Mouse (Mus musculus): Measurements from ENCODE around the gene Cse1l. TPM values are rescaled to one million over a fixed set of nuclear protein-coding genes. Genes with fewer than 3 reads are reported as not detected.

Cse1l gene
- total RNA-seq, 2 experiments from 2014 or later, result 67.8 to 71.7 TPM

DNA sequence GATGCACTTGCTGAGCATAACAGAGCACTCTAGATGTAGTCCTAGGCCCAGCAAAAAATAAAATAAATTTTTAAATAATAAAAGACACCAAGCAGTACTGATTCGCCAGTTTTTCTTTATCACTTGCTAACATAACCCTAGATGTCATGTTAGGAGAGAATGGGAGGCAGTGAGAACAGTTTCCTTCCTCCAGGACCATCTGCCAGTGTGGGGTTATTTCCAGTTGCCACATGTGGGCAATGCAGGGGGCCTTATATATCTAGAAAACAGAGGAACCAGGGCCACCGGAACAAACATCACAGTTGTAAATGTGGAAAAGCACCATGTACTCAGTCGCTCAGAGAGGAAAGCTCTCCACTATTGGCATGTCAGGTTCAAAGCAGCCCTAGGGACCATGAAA lies 71.7 kb downstream of the Cse1l start:
- DNase-seq, result no peak

DNA sequence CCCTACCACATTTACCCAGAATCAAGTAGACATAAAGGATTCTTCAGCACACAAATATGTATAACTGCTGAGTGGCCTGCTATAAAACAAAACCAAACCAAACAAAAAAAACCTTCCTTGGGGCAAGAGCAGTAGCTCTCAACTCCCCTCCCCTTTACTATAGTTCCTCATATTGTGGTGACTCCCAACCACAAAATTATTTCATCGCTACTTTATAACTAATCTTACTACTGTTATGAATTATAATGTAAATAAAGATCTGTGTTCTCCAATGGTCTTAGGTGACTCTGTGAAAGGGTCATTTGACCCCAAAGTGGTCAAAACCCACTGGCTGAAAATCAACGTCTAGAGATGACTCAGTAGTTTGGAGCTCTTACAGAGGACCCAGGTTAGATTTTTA lies 74.3 kb downstream of the Cse1l start:
- DNase-seq, result no peak

DNA sequence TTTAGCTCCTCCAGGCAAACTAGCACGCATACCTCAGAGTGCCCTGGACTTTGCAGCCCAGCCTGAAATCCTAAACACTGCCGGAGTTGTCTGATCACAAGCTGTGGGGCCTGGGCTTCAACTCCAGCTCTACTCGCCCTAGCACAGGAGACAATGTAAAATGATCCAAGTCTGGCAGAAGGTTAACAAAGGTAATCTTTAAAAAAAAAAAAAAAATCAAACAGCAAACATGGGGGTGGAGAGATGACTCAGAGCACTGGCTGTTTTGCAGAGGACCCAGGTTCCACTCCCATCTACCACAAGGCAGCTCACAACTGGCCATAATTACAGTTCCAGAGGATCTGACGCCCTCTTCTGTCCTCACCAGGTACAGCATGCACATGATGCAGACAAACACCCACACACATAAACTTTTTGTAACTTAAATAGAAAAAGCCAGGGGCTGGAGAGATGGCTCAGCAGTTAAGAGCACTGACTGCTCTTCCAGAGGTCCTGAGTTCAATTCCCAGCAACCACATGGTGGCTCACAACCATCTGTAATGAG lies 77.6 kb downstream of the Cse1l start:
- DNase-seq, result no peak

DNA sequence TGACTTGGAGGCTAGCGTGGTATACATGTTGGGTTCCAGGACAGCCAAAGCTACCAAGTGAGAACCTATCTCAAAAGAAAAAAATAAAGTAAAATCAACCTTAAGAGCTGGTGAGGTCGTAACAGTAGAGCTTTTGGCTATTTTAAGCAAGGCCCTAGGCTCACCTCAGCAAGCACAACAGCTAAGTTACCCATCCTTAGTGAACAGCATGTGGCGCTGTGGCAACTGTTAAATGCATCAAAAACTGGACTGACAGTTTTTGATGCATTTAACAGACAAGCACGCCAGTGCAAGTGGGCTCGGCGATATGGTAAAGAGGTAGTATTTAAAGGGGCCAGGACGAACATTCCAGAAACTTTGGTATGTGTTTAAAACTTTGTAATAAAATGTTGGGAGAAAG lies 85.0 kb downstream of the Cse1l start:
- DNase-seq, result no peak

DNA sequence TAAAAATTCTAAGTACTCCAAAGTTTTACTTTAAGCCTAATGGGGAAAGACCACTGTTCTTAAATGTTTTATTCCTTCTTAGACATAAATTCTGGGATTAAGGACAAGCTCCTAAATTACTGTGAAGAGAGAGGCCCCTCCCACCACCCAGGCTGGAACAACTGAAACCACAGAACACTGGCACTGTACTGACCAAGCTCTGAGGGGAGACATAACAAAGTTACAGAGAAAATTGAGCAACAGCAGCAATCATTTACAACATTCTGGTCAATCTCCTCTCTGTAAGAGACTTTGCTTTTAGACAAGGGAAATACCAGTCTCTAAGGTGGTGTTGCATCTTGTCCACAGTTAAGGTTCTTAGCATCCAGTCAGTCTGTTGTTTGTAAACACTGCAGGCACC lies 86.1 kb downstream of the Cse1l start:
- no peak for DNase-seq

DNA sequence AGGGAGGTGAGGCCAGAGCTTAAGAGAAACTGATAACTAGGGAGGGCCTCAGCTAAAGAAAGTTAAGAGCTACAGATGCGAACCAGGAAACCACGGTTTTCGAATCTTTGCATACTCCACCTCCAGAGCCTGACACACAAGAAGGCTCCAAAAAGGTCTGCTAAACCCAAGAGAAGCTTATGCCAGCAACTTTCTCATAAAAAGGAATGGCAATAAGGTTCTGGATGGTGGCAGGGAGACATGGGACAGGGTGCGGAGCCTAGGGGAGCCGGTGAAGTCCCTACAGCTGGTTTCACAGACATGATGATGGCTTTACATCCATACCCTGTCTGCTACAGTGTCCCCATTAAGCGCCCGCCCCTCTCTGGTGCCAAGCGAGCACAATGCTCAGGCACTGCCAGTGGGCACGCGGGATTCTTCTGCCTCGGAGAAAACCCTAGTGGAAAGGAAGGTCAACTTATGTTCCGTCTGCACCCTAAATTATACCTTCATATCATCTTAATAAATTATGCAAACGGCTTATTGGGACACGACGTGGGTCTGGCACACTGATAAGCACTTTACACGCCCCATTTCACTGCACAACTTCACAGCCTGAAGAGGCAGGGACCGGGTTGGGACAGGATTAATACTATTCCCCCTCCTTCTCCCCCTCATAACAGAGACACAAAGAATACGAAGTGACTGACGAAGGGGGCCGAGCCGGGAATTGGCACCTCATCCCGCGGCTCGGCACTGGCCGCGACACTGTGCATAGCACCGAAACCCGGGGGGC lies 89.4 kb downstream of the Cse1l start:
- peak; percentile 15 for DNase-seq

Other genes starting within 250 kb of the Cse1l start
- gene Prex1, start 192.2 kb upstream of the Cse1l start, total RNA-seq (2021), result 10 to 100 TPM; 13.8 to 14.8 TPM
- gene Trp53rkb, start 113.5 kb upstream of the Cse1l start, total RNA-seq (2021), result 1 to 10 TPM; 4.0 to 5.1 TPM
- gene Arfgef2, start 100.5 kb upstream of the Cse1l start, total RNA-seq (2021), result 10 to 100 TPM; 39.7 to 42.3 TPM
- 10 to 100 TPM; 55.8 to 58.6 TPM for gene Stau1, start 90.3 kb downstream of the Cse1l start, total RNA-seq (2021)
- gene Ddx27, start 109.2 kb downstream of the Cse1l start, total RNA-seq (2021), result 10 to 100 TPM; 22.0 to 23.6 TPM
- gene Znfx1, start 157.0 kb downstream of the Cse1l start, total RNA-seq (2021), result 10 to 100 TPM; 19.7 to 22.4 TPM

Data from heart, postnatal 4 days (tissue).